Mouse (Mus musculus) myocyte (in vitro differentiated cells): ENCODE results near the gene Foxp2.

ENCODE experiments used
- MAX ChIP-seq: IDR thresholded peaks from one replicate; pipeline ENCODE4 v1.6.1; 2011; ENCODE audit warnings: low read depth, mild to moderate bottlenecking, control low read depth
- POLR2A ChIP-seq: IDR thresholded peaks from one replicate; pipeline ENCODE4 v1.6.1; 2011; ENCODE audit warnings: low read depth, mild to moderate bottlenecking, control low read depth, moderate library complexity; ENCODE audit not compliant: insufficient read length

DNA sequence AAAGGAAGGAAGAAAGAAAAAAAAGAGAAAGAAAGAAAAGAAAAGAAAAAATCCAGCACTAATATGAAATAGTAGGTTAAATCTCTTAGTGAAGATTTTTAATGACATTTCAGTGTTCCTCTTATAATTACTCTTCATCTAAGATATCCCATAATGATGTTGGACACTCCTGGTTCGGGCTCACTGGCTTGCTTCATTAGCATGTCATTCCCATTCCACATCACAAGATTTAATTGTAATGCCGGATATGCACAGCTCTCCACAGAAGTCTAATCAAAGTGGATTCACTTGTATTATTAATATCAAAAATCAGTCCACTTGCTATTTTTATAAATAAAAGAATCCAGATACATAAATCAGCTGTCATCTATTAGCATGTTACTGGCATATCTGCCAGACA lies 585.8 kb downstream of the Foxp2 start:
- no peak for TF ChIP-seq MAX
- TF ChIP-seq POLR2A: no peak
